Mouse (Mus musculus) stomach, postnatal 0 days (tissue): ENCODE measurements around the gene Krt15. TPM values are rescaled to one million over a fixed set of nuclear protein-coding genes. Genes with fewer than 3 reads are reported as not detected.
A peak's percentile ranks its signal among the peaks of the same experiment; 100 is the strongest.

ENCODE experiments used
- ATAC-seq: fragments of 200-750 bp; cut with Nextera tagmentation; 2 replicates; pipeline ENCODE4 v1.8.0; 2017; ENCODE audit not compliant: low FRiP score, low TSS enrichment
- DNase-seq: peaks from one replicate; pipeline ENCODE4 v3.0.0-alpha.2; 2016; ENCODE audit warnings: low spot score
- H3K27ac ChIP-seq: fragments of 300-500 bp; sonication (generic); replicated peaks from 2 replicates; pipeline ENCODE4 v1.5.1; 2014; ENCODE audit warnings: mild to moderate bottlenecking, control low read depth
- H3K27me3 ChIP-seq: fragments of 300-500 bp; sonication (generic); 2 replicates; pipeline ENCODE4 v1.6.1; 2014; ENCODE audit warnings: low read length; ENCODE audit not compliant: control insufficient read depth, insufficient read depth
- H3K36me3 ChIP-seq: fragments of 300-500 bp; sonication (generic); 2 replicates; pipeline ENCODE4 v1.6.1; 2014; ENCODE audit warnings: low read length, mixed read lengths; ENCODE audit not compliant: control insufficient read depth, insufficient read depth
- H3K4me1 ChIP-seq: fragments of 300-500 bp; sonication (generic); replicated peaks from 2 replicates; pipeline ENCODE4 v1.6.1; 2014; ENCODE audit warnings: antibody characterized with exemption; ENCODE audit not compliant: control insufficient read depth, insufficient read depth
- H3K4me2 ChIP-seq: fragments of 300-500 bp; sonication (generic); replicated peaks from 2 replicates; pipeline ENCODE4 v1.6.1; 2014; ENCODE audit warnings: low read depth, mild to moderate bottlenecking, control low read depth, moderate library complexity
- H3K4me3 ChIP-seq: fragments of 300-500 bp; sonication (generic); 2 replicates; pipeline ENCODE4 v1.5.1; 2014; ENCODE audit warnings: low read depth, low read length, control low read depth
- H3K9ac ChIP-seq: fragments of 300-500 bp; sonication (generic); 2 replicates; pipeline ENCODE4 v1.6.1; 2014; ENCODE audit warnings: mild to moderate bottlenecking, low read length, control low read depth, mixed read lengths
- H3K9me3 ChIP-seq: fragments of 300-500 bp; sonication (generic); 2 replicates; pipeline ENCODE4 v1.6.1; 2016; ENCODE audit warnings: low read length; ENCODE audit not compliant: control insufficient read depth
- CTCF ChIP-seq: IDR thresholded peaks from 2 replicates; pipeline ENCODE4 v1.5.1; 2016; ENCODE audit warnings: antibody characterized with exemption, low read depth, mild to moderate bottlenecking, moderate library complexity
- EP300 ChIP-seq: optimal IDR thresholded peaks from 2 replicates; pipeline ENCODE3; 2016; ENCODE audit warnings: antibody characterized with exemption
- whole genome bisulfite sequencing: fragments of 180-500 bp; shearing (Covaris S2); extraction: QIAGEN DNeasy Blood & Tissue Kit; methylation state at CpG from one replicate; pipeline ENCODE4 v1.1.7; 2014; 5-methylcytosine and 5-hydroxymethylcytosine counted together
- polyA plus RNA-seq: library from polyadenylated mRNA; unstranded; fragments of >200 nt; fragmentation: Nextera tagmentation; extraction: Ambion mirVana; gene quantifications from 2 replicates; pipeline ENCODE4 v1.2.1, GENCODE M21; 2015

The Krt15 gene
- polyA plus RNA-seq, 1 experiment from 2014 or later = 758 TPM

DNA sequence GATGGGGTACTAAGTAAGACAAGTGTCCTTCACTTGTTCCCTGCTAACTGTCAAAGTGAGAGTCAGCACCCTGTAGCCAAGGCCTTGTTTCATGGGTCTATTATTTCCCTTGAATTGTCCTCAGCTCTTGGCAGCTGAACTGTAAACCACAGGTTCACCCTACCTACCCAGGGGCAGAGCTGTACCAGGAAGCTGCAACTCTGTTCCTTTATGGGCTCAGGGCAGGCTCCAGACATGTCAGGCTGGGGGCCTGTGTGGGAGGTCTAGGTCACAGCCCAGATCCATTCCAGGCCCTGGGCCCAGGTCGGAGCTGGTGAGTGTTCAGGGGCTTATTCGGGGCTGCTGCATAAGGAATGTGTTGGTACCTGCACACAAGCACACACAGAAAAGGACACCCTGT is 3.7 kb upstream of the Krt15 start:
- Histone ChIP-seq H3K4me2 (no peak overlapping the region), H3K9me3 (no peaks in the 10 kb centered on the region), H3K36me3 (no peaks in the 10 kb centered on the region), H3K4me1 (0 out of 2 replicates have a peak, but pooled peaks cover 3% of the 10 kb centered on the region), H3K4me3 (no peak overlapping the region), H3K27me3 (no peaks in the 10 kb centered on the region), H3K9ac (no peak overlapping the region), H3K27ac (peak overlapping the region; percentile 70)
- 40% methylated on average over 2 of the region's 2 CpGs for WGBS
- TF ChIP-seq EP300 = no peak
- no peak for TF ChIP-seq CTCF
- DNase-seq (peak; percentile 59), ATAC-seq (peak; percentile 73)

DNA sequence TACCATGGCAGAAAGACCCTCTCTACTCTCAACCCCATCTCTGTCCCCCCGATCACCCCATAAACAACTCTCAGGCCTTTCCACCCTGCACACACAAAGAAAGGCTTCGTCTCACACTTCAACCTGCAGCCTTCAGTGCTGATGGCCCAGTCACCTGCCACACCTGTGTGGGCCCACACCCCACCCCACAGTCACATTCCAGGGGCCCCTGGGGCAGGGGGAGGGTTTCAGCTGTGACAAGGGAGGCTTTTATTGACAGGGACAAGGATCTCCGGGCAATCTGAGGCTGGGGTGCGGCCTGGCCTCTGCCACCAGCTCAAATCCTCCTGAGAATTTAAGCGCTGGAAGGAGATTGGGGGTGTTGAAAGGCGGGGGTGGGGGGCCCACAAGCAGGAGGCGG is 3.1 kb upstream of the Krt15 start:
- H3K27ac ChIP-seq = peak overlapping the region; percentile 70
- ATAC-seq (peak; percentile 60), DNase-seq (peak; percentile 83)
- H3K27me3 ChIP-seq = no peaks in the 10 kb centered on the region
- H3K4me1 ChIP-seq = 0 out of 2 replicates have a peak, but pooled peaks cover 3% of the 10 kb centered on the region
- H3K4me2 ChIP-seq = no peak overlapping the region
- H3K4me3 ChIP-seq = no peak overlapping the region
- TF ChIP-seq EP300 (no peak), CTCF (no peak)
- 46% methylated on average over 7 of the region's 7 CpGs for WGBS
- H3K36me3 ChIP-seq = no peaks in the 10 kb centered on the region
- no peaks in the 10 kb centered on the region for H3K9me3 ChIP-seq
- H3K9ac ChIP-seq = no peak overlapping the region

DNA sequence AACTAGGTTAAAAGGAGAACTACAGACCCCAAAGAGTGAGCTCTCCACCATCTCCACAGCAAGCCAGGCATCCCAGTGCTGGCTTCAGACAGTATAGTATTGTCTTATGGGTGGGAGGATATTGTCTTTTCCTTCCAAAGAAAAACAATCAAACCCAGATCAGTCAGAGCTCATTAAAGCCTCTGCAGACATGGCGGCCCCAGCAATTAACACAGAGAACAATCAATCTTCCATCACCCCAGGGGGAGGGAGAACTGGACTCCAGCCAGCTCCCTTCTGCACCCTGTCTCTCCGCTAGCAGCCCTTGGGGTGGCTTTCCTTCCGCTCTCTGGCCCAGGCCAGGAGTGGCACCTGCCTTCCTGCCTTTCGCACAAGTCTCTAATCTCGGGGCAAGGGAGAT is 2.0 kb upstream of the Krt15 start:
- Histone ChIP-seq H3K4me2 (no peak overlapping the region), H3K4me1 (0 out of 2 replicates have a peak, but pooled peaks cover 3% of the 10 kb centered on the region)
- ATAC-seq = no peak

DNA sequence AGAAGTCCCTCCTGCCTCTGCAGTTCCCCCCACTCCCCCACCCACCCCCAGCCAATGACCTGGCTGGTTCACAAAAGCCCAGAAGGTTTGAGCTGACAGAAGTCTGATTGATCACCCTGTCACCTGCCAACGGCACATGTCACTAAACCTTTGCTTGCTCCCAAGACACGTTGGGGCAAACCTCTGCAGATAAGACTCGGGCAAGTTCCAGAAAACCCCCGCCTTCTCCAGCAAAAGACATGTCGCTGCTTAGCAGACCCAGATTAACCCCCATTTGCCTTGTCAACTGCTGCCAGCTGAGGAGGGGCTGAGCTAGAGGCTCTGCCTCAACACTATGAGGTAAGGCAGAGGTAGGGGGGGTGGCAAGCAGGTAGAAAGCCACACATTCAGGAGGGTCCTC is 831 bp upstream of the Krt15 start:
- no peaks in the 10 kb centered on the region for H3K27me3 ChIP-seq
- H3K4me2 ChIP-seq = no peak overlapping the region
- H3K27ac ChIP-seq = peak overlapping the region; percentile 53
- TF ChIP-seq CTCF = no peak
- WGBS = 21% methylated on average over 5 of the region's 5 CpGs
- ATAC-seq (no peak), DNase-seq (peak; percentile 23)
- no peak overlapping the region for H3K9ac ChIP-seq
- H3K9me3 ChIP-seq = no peaks in the 10 kb centered on the region
- H3K36me3 ChIP-seq = no peaks in the 10 kb centered on the region
- H3K4me3 ChIP-seq = no peak overlapping the region
- 0 out of 2 replicates have a peak, but pooled peaks cover 3% of the 10 kb centered on the region for H3K4me1 ChIP-seq

More for the DNA sequence above, 2.0 kb upstream of the Krt15 start:
- no peaks in the 10 kb centered on the region for H3K9me3 ChIP-seq
- peak; percentile 63 for DNase-seq
- WGBS = 34% methylated on average over 5 of the region's 5 CpGs
- no peaks in the 10 kb centered on the region for H3K36me3 ChIP-seq
- H3K4me3 ChIP-seq = no peak overlapping the region
- TF ChIP-seq CTCF = no peak
- TF ChIP-seq EP300 = no peak
- H3K9ac ChIP-seq = no peak overlapping the region
- no peak overlapping the region for H3K27ac ChIP-seq
- H3K27me3 ChIP-seq = no peaks in the 10 kb centered on the region

DNA sequence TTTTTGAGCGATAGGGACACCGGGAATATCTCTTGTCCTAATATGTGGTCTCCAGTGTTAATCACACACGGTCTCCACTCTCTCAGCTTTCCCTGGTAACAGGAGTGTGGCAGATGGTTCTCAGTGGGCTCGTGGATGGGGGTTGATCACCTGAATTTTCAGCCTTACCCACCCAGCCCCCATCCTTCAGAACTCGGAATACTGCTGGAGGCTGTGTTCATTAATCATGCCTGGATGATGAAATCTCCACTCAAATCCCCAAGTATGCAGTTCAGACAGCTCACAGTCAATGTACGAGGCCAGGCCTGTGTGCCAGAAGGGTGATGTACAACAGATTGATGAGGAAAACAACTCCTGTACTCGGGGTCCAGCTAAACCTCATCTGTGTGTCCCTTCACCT is 10.8 kb downstream of the Krt15 start:
- TF ChIP-seq EP300 = no peak
- TF ChIP-seq CTCF = no peak
- WGBS = 56% methylated on average over 7 of the region's 7 CpGs

DNA sequence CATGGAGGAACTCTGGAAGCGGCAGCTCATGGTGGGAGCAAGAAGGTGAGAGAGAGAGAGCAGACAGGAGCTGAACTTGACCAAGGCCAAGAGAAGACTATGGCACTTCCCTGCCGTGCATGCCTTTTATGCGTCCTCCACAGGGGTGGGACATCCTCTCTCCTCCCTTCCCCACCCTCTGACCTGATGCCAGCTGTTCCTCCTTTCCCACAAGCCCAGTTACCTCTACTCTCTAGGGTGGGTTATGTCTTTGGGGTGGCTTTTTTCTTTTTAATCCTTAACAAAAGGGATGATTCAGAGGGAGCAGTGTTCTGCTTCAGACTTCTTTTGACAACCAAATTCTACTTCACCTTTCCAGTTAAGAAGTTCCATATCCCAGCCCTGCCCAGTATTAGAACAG is 14.3 kb downstream of the Krt15 start, which contains the start of gene Krt13:
TSS of gene Krt13 (minus strand) at position 101 of the 400 bp plus-strand sequence.
- TF ChIP-seq EP300 (no peak), CTCF (no peak)
- no peaks in the 10 kb centered on the region for H3K9me3 ChIP-seq
- peak within 1 kb of the TSS; percentile 10; the same call in 1 of the 2 replicates for H3K4me3 ChIP-seq
- peak within 1 kb of the TSS; percentile 53 for H3K27ac ChIP-seq
- no peaks in the 10 kb centered on the region for H3K4me1 ChIP-seq
- H3K36me3 ChIP-seq = no peaks in the 10 kb centered on the region
- H3K9ac ChIP-seq = peak within 1 kb of the TSS; percentile 43
- ATAC-seq (no peak), DNase-seq (no peak)
- H3K4me2 ChIP-seq = peak within 1 kb of the TSS; percentile 17; the same call in 1 of the 2 replicates
- H3K27me3 ChIP-seq = no peaks in the 10 kb centered on the region
- WGBS = 71% methylated on average over 3 of the region's 3 CpGs

More for the DNA sequence above, 10.8 kb downstream of the Krt15 start:
- H3K27me3 ChIP-seq = no peaks in the 10 kb centered on the region
- no peak overlapping the region for H3K9ac ChIP-seq
- DNase-seq (no peak), ATAC-seq (no peak)
- no peaks in the 10 kb centered on the region for H3K36me3 ChIP-seq
- H3K9me3 ChIP-seq = no peaks in the 10 kb centered on the region
- H3K4me1 ChIP-seq = no peaks in the 10 kb centered on the region
- no peak overlapping the region for H3K4me2 ChIP-seq
- no peak overlapping the region for H3K4me3 ChIP-seq
- peak overlapping the region; percentile 24; the same call in 1 of the 2 replicates for H3K27ac ChIP-seq
